Mouse (Mus musculus): ENCODE data around the gene Pygm.

The Pygm gene

GRCm38 (mm10) chr19:6352107-6352505 is 32.1 kb upstream of the Pygm start:
- DNase-seq (ENCODE audit: low spot score) = no peak

- DNase-seq (ENCODE audit: low spot score) = no peak
Measured at GRCm38 (mm10) chr19:6354030-6354429, 30.2 kb upstream of the Pygm start.

- DNase-seq (ENCODE audit: low spot score) = no peak
Measured at GRCm38 (mm10) chr19:6361291-6361690, 22.9 kb upstream of the Pygm start.

GRCm38 (mm10) chr19:6363091-6363410 is 21.1 kb upstream of the Pygm start:
- no peak for DNase-seq (ENCODE audit: low spot score)

GRCm38 (mm10) chr19:6363411-6364240 is 20.6 kb upstream of the Pygm start, which contains the start of gene Sf1:
Sf1 (plus strand) TSS chr19:6363690.
- DNase-seq (ENCODE audit: low spot score) = peak; percentile 100

- DNase-seq (ENCODE audit: low spot score) = peak; percentile 93
Measured at GRCm38 (mm10) chr19:6364317-6364725, 19.9 kb upstream of the Pygm start.

- DNase-seq (ENCODE audit: low spot score) = no peak
Measured at GRCm38 (mm10) chr19:6364842-6365241, 19.4 kb upstream of the Pygm start.

- DNase-seq (ENCODE audit: low spot score) = no peak
Measured at GRCm38 (mm10) chr19:6370175-6370574, 14.0 kb upstream of the Pygm start.

GRCm38 (mm10) chr19:6372433-6372832 is 11.8 kb upstream of the Pygm start:
- DNase-seq (ENCODE audit: low spot score) = no peak

- peak; percentile 87 for DNase-seq (ENCODE audit: low spot score)
Measured at GRCm38 (mm10) chr19:6373539-6374400, 10.4 kb upstream of the Pygm start.

GRCm38 (mm10) chr19:6374571-6374970 is 9.6 kb upstream of the Pygm start:
- no peak for DNase-seq (ENCODE audit: low spot score)

- DNase-seq (ENCODE audit: low spot score) = no peak
Measured at GRCm38 (mm10) chr19:6375423-6376254, 8.6 kb upstream of the Pygm start.

GRCm38 (mm10) chr19:6376255-6376564 is 8.0 kb upstream of the Pygm start:
- DNase-seq (ENCODE audit: low spot score) = peak; percentile 58

GRCm38 (mm10) chr19:6376643-6377042 is 7.6 kb upstream of the Pygm start:
- DNase-seq (ENCODE audit: low spot score) = no peak

GRCm38 (mm10) chr19:6377327-6378040 is 6.7 kb upstream of the Pygm start:
- DNase-seq (ENCODE audit: low spot score) = no peak

- DNase-seq (ENCODE audit: low spot score) = no peak
Measured at GRCm38 (mm10) chr19:6380411-6381166, 3.6 kb upstream of the Pygm start.

GRCm38 (mm10) chr19:6381238-6381637 is 3.0 kb upstream of the Pygm start:
- no peak for DNase-seq (ENCODE audit: low spot score)

GRCm38 (mm10) chr19:6382323-6382924 is 1.8 kb upstream of the Pygm start:
- no peak for DNase-seq (ENCODE audit: low spot score)

- no peak for DNase-seq (ENCODE audit: low spot score)
Measured at GRCm38 (mm10) chr19:6383470-6383869, 729 bp upstream of the Pygm start.

GRCm38 (mm10) chr19:6384954-6385353 is 755 bp downstream of the Pygm start:
- DNase-seq (ENCODE audit: low spot score) = no peak

- DNase-seq (ENCODE audit: low spot score) = no peak
Measured at GRCm38 (mm10) chr19:6385419-6385818, 1.2 kb downstream of the Pygm start.
